Mouse (Mus musculus) heart, postnatal 4 days (tissue): Measurements from ENCODE around the gene Lrrc45. TPM values are rescaled to one million over a fixed set of nuclear protein-coding genes. Genes with fewer than 3 reads are reported as not detected.
"Not testable (repeated sequence)": the region's sequence is repeated elsewhere in the genome, so short reads cannot be mapped to it uniquely, and the experiment has no call there.

ENCODE experiments used
- DNase-seq: peaks from one replicate; pipeline ENCODE4 v3.0.0; 2021
- total RNA-seq, 2 experiments: library from RNA; stranded (reverse); gene quantifications; 2 replicates each; pipeline ENCODE4 v1.2.3; 2021

The Lrrc45 gene
- 10 to 100 TPM; 11.0 to 11.3 TPM for total RNA-seq

DNA sequence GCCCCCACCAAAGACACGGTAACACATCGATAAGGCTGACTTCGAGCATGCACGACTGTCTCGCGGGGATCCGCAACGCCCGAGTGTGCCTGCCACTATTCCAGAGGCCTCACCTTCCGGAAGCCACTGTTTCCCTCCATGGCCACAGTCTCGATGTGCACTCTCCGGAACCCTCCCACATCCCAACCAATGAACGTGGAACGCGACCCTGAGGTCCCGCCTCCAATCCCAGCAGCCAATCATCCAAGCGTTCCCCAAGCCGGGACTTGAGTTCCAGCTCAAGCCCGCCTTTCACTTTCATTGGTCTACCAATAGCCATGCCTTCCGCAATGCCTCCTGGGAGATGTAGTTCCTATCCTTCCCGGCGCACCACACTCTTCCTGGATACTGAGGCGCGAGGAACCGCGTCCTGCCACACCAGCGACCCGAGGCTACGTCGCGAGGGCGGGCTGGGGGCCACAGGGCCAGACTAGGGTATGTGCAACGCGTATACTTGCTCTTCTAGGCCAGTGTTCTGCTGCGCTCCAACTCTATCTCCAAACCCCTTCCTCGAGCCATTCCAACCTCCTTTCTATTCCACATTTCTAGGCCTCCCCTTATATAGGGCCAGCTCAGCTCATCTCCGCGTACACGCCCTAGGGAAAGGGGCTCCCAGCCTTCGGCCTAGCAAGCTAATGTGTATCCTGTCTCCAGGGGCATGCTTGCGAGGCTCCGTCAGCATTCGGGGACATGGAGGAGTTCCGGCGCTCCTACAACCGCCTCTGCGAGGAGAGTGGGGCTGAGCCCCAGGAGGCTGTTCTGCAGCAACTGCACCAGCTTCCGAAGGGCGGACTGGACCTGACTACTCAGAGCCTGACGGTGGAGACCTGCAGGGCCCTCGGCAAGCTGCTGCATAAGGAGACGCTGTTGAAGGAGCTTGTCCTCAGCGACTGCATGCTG, at the start of gene Lrrc45, which contains the start of gene Cenpx:
Gene Lrrc45 (plus strand): TSS at position 346 of the 939 bp plus-strand sequence.
Gene Cenpx (minus strand): TSS at position 159 of the 939 bp plus-strand sequence.
- peak; percentile 97 for DNase-seq

DNA sequence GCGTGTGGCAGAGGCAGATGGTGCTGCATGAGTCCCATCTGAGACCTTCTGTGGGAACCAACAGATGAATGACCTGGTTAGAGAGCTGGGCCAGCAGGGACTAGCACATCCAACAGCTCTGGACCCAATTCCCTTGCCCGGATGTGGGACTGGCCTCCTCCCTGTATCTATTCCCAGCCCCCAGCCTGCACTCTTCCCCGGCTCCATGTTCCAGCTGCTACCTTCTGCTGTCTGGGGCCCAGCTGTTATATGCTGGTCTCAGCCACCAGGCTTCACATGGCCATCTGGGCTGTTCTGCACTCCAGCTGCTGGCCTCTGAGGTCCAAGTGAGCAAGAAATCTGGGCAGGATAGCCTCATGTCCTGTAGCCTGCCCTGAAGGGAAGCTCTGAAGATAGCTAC, 48.3 kb upstream of the Lrrc45 start:
- DNase-seq, result peak; percentile 67

DNA sequence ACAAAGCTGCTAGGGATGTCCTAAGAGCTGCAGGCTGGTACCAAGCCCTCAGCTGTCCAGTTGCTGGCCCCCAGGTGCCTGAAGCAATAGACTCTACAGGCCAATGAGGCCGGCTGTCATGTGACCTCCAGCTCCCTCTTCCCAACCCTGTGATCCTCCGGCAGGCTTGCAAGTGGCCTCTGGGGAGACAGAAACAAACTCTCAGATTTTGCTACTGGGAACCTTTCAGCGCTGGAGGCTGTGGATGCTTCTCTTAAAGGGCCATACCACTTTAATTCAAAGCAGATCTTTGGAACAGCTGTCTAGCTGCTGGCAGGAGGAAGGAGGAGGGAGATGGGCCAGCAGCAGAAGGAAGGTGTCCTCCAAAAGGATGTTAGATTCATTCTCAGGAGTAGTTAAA, 47.1 kb upstream of the Lrrc45 start:
- DNase-seq, result no peak

DNA sequence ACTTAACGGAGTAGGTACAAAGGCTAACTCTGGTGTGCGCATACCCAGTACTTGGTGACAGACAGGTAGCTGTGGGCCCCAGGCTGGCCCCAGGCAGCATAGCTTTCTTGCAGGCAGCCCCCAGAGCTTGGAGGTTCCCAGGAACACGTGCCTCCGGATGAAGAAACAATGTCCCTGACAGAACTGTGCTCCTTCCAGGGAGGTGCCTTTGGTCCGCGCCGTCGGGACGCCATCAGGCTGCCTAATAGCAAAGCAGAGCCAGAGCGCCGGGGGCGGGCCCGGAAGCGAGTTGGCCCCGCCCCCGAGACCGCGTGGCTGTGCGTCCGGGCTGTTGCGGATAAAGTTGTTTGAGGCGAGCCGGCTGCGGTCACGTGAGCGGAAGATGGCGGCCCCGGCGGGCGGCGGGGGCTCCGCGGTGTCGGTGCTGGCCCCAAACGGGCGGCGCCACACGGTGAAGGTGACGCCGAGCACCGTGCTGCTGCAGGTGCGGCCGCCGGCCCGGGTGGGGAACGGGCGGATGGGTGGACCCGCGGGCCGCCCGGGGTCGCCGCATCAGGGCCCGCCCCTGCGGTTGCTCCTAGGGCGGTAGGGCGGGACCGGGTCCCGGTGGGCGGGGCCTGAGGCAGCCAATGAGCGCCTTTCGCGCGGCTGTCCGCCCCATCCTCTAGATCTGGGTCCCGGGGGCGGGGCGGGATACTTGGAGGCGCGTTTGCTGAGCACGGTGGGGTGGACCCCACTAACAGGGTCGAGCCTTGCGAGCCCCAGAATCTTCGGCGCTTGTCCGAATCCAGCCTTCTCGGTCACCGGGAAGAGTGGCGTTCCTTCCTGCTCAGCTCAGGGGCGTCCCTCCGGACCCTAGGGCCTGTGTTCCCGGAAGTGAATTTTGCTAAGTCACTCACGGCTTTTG, 40.8 kb upstream of the Lrrc45 start, which contains the start of gene Aspscr1:
Gene Aspscr1 (plus strand): TSS at position 287 of the 907 bp plus-strand sequence.
- DNase-seq, result peak; percentile 96

DNA sequence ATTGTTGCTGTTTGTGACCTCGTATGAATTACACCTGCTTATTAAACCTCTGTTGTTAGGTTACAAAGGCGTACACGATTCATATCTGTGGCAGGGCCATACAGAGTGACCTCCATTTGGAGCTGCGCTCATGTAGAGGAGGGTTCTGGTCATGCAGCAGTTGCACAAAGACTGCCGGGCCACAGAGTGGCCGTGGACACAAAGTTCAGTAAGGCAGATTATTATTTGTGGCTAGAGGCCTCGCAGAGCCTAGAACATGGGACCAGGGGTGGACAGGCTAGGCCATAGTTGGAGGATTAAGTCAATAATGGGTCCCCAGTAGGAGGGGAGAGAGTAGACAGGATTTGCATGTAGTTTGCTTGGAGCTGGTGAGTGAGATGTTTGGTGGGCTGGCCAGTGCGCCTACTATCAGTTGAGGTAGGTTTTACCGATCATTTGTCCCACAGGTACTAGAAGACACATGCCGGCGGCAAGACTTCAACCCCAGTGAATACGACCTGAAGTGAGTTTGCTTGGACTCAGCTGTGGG, 40.1 kb upstream of the Lrrc45 start:
- DNase-seq, result no peak

DNA sequence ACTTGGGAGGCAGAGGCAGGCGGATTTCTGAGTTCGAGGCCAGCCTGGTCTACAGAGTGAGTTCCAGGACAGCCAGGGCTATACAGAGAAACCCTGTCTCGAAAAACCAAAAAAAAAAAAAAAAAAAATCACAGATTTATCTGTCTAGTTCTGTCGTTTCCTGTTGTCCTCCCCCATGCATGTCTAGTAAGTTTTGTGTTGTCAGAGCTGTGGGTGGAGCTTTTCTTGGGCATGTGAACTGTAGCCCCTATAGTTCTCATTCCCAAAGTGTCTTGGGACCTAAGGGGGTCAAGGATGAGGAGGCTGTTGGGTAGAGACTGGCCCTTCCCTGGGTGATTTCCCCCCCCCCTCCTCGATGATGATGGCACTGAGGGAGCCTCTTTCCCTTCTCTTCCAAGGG, 37.9 kb upstream of the Lrrc45 start:
- not testable (repeated sequence) for DNase-seq

DNA sequence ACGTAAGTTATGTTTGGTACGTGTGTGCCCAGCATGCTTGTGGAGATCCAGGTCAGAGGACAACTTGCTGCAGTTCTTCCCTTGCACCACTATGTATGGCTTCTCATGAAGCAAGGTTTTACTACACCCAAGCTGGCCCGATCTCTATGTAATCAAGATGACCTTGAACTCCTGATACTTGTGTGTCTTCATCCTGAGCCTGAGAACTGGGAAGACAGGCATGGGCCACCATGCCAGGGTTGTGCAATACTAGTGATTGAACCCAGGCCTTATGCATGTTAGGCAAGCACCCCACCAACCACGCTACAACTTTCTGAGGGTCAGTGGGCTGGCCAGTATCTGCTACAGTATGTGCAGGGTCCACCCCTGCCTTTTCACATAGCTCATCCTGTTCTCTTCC, 36.8 kb upstream of the Lrrc45 start:
- DNase-seq, result no peak

DNA sequence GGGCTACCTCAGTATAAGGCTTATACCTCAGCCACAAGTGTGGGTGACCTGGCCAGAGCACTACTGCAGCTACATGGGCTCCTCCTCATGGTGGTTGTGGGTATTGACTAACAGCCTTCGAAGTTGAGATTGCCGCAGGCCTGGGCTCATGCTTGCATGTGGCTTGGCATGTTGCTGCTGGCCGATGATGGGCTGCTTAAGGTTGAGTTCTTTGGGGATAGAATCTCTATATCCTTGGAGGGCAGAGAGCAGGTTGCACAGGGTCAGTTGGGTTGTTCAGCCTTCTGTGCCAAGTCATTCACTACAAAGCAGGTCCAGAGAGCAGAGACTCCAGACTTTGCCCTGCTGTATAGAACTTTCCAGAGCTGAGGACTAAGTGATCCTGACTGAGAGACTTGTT, 33.8 kb upstream of the Lrrc45 start:
- DNase-seq, result peak; percentile 44

DNA sequence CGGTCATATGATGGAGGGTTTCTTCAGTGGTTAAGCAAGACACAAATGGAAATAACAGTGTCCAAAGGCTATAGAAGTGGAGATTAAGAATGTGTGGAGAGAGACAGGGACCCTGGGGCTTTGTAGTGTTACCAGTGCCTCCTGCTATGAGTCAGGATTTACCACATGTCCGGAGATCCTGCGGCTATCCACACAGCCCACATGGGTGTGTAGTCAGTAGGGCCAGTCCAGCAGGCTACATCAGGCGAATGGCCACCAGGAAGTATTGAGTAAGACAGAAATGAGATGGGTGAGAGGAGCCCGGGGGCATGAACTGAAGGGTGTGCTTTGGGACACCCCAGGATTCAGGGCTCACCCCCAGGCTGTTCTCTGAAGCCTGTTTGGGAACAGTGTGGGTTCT, 31.0 kb upstream of the Lrrc45 start:
- DNase-seq, result no peak

DNA sequence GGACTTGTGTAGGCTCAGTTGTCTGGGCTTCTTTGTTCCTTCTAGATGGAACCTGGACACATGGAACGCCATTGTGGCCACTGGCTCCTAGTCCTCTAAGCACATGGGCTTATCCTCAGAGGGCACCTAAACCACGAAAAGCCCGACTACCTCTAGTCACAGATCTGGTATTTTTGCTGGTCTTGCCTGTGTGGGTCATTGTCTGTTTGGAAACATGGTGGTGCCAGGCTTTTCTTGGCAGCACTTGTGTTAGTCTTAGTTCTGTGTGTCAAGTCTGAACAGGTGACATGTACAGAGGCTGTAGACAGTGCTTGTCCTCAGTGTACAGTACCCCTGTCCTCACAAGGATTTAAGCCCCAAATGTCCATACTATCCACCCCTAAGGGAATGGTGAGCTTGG, 30.2 kb upstream of the Lrrc45 start:
- no peak for DNase-seq

DNA sequence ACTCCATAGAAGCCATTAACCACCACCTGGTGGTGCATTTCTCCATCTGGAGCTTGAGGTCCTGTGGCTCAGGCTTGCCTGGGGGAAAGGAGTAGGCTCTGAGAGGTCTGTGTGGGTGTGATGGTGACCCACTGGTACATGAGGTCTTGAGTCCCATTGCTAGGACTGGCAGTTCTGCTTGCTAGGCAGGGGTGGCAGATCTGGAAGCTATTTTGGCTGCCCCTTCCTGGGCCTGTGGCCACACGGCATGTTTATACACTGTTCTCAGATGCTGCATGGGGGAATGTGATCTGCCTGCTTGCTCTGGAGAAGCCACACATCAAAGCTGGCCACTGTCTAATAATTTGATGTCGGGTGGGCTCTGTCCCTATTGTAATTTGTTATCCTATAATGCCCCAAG, 29.6 kb upstream of the Lrrc45 start:
- no peak for DNase-seq

DNA sequence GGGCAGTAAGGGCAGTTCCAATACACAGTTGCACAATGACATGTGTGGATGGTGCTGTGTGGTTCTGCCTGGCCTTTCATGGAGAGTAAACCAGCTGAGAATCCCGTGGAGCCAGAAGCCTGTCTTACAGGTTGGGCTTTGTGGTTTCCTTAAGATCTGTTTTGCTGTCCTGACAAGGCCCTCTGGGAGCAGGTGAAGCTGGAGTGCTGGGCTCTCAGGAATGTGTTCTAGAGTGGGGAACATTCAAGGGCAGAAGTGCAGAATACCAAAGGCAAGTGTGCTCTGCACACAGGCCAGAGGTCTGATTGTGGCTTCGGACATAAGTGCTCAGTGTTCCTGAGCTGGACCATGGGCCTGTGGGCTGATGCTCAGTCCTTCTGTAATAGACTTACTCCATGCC, 29.1 kb upstream of the Lrrc45 start:
- DNase-seq, result no peak

DNA sequence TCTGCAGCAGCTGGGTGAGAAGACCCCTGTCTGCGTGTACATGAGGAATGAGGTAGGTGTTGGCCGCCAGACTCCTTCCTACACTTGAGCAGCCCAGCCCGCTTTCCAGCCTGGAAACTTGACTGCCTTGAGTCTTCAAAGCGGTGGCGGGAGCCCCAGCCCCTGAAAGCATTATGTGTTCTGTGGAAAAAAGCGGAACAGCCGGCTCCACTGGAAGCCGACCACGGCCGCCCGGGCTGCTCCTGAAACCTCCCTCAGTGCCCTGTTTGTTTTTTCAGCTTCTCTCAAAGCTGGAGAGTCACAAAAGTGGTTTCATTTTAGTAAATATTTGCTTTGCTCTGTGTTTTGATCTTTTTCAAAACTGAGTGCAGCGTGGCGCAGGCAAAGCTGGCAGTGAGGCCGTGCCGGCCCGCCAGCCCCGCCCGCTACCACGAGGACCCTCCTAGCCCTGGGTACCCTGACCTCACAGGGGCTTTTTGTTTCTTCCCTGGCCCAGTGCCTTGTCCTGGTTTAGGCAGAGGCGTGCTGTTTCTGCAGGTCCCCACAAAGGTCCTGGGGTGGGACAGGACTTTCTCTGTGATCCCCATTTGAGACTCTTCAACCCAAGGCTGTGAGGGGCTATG, 27.0 kb upstream of the Lrrc45 start:
- no peak for DNase-seq

DNA sequence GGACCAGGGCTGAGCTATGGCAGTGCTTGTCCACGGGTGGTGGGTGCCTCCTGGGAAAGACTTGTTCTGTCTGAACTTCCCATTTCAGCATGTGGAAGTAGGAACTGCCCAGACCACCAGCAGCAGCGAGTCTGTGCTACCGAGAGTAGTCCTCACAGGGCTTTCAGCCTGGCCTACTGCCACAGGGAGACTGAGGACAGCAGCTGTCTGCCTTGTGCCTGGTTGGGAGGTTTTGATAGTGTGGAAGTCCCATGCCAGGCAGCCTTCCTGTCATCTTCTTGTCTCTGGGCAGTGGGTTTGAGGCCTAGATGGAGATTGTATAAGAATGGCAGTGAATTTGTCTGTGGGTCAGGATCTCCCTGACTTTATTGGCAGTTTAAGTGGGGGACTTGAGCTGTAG, 24.4 kb upstream of the Lrrc45 start:
- DNase-seq, result no peak

DNA sequence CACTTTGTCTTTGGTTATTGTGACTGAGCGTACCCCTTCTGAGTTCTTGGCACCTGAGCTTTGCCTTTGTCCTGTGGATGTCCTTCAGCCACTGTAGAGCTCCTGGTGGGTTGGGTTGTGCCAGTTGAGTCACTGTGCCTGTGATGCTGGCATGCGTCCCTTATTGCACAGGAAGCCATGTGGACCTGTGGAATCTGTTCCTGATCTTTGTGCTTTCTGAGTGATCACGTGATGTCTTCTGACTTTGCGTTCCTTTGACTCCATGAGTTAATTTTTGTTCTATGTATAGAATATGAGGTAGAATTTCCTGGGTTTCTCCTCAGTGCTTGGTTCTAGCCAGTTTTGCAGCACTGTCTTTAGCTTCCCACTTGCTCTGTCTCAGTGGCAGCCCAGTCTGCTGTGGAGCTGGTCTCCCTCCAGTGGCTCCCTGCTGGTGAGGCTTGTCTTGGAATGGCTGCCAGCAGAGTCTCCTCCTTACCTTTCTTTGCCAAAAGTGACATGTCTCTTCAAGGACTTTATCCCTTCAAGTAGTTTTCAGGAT, 21.2 kb upstream of the Lrrc45 start:
- DNase-seq, result peak; percentile 50

DNA sequence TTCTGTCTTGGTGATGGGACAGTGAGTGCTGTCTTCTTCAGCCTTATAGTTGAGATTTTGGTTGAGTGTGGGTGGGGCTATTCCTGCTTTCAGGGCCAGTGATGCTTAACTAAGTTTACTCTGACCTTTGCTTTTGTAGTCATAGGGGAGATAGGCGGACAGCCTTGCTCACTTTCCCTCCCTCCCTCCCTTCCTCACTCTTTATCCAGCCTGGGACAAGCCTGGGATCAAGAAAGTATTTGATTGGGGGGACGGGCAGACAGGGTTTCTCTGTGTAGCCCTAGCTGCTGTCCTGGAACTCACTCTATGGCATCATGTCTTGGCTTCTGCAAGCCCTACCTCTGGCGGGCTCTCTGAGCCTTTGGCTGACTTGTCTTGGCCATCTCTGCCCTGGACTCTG, 20.3 kb upstream of the Lrrc45 start:
- no peak for DNase-seq

DNA sequence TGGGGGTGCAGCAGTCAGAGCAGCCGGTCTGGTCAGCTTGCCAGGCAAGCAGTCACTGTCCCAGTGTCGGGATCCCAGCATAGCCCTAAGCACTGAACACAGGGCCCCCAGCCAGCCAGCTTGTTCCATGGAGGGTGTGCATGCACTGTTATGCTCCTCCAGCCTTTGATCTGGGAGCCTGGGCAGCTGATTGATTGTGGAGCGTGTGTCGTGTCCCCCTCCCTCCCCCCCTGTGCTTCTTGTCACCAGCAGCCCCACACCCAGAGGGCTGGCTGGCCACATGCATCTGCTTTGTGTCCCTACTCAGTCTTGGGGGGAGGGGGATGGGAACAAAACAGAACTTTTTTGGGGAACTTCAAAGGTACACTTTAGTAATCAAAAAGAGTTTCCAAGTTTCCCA, 18.5 kb upstream of the Lrrc45 start:
- DNase-seq, result peak; percentile 30

DNA sequence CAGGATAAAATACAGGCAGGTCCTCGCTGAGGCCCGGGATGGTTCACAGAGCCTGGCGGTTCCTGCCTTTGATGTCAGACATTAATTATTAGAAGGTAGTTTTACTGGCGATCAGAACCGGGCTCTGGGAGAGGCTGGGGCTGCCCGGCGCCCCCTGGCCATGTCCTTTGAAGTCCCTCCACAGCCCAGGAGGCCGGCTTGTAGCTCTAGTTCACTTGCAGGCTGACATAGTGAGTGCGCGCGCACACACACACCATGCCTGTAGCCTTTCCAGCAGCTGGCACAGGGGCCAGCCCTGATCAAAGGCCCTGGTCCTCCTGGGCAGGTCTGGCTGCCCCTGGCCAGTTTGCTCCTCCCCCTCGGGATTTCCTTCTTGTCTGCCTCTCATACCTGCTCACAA, 18.1 kb upstream of the Lrrc45 start:
- DNase-seq, result no peak

DNA sequence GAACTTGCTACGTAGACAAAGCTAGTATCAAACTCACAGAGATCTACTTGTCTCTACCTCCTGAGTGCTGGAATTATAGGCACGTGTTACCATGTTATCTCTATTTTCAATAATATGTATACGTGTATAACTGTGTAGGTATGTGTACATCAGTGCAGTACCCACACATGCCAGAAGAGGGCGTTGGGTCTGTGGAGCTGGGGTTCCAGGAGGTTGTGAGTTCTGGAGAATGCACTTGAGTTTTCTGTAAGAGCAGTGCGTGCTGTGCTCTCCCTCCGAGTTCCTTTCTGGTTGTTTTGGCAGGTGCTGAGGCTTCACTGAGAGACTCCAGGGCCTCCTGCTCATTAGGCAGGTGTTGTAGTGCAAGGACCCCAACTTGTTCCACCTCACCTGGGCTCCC, 17.2 kb upstream of the Lrrc45 start:
- no peak for DNase-seq

DNA sequence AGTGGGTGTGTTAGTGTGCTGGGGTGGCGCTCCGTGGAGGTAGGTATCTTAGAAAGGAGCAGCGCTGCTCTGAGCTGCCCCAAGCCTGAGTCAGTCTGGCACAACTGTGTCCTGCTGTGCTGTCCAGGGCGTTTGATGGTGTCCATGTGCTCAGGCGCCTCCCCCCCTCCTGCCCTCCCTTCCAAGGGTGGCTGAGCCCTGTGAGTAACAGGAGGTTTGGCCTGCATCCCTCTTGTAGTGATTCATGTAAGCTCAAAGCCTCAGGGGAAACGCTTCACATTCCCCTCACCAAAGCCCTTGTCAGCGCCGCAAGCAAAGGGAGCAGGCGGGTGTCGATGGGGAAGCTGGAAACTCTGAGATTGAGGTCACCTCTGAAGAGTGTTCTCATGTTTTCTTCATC, 16.0 kb upstream of the Lrrc45 start:
- DNase-seq, result peak; percentile 71

DNA sequence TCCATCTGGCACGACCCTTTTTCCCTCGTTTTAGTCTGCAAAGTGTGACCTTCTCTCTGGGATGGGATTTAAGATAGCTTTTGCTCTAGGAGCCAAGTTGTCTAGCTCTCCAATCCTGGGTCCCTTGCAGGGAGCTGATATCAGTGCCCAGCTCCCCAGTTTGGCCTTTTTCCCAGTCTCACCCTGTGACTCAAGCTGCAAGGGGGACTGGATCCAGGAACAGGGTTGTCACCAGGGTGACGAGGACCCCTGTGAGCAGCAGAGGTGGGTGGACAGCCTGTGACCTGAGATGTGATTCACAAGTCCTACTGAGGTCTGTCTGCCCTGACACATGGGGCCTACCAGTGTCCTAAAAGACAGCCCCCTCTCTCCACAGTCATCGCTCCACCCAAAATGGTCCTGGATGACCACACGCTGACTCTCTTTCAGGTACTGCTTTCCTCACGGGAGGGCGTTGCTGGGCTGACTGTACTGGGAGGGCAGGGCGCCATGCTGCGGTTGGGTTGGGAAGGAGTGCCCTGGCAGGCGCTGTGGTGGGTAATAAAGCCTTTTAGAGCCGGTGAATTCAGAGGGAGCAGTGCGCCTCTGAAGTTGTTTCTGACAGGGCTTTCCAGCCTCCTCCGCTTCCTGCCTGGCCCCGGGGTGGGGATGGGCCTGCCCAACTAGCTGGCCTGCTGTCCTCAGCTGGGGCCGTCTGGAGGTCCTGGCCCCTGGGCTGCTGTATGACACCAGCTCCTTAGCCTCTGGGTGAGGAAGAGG, 9.8 kb upstream of the Lrrc45 start:
- peak; percentile 59 for DNase-seq
